Mouse (Mus musculus): ENCODE measurements around the gene Zbtb17. TPM values are rescaled to one million over a fixed set of nuclear protein-coding genes. Genes with fewer than 3 reads are reported as not detected.

Gene Zbtb17
- polyA plus RNA-seq, 1 experiment, result 47.0 TPM

DNA sequence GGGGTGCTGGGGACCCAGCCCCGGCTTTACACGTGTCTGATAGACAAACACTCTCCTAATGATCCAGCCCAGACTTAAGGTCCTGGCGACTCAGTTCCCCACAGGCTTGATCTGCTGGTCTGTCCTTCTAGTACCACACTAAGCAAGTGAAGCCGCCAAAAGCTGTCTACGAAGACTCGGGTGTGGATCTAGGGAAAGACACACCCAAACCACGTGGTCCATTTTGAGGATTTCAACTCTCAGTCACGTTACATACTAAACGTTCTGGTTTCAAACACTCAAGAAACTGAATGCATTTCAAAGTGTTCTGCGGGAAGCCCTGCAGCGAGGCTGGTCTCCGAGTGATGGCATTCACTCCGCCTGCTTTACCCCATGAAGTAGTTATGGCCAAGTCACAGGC lies 66.0 kb downstream of the Zbtb17 start:
- Histone ChIP-seq H3K27ac (ENCODE audit: insufficient read depth, low read depth, low read length) (no peak overlapping the region), H3K36me3 (ENCODE audit: control insufficient read depth, insufficient read depth, low read length) (0 out of 2 replicates have a peak, but pooled peaks cover 2% of the 10 kb centered on the region), H3K4me1 (ENCODE audit: control insufficient read depth, insufficient read depth, insufficient read length, low read length) (peaks cover 25% of the 10 kb centered on the region), H3K27me3 (ENCODE audit: control insufficient read depth, insufficient read depth, low read length) (no peaks in the 10 kb centered on the region), H3K4me3 (ENCODE audit: low read depth, low read length) (no peak overlapping the region)
- 52% methylated on average over 13 of the region's 13 CpGs for WGBS
- TF ChIP-seq CTCF (IDR thresholded peaks at IDR 0.05; ENCODE audit: extremely low read depth, insufficient read length, insufficient replicate concordance, low read depth, low read length) (no peak), POLR2A (IDR thresholded peaks at IDR 0.05; ENCODE audit: low read depth, low read length) (no peak)

DNA sequence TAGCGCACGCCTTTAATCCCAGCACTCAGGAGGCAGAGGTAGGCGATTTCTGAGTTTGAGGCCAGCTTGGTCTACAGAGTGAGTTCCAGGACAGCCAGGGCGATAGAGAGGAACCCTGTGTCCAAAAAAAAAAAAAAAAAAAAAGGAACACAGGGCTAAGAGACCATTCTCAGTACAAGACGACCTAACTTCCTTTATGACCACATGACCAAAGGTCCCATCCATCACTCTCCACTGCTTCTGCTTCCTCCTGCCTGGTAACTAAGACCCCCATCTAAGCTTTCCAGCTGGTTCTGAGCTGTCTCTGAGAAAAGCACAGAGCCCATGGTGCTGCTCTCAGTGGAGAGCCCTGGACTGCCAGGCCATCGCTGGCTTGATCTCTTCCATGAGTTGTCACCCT lies 67.7 kb downstream of the Zbtb17 start:
- H3K27ac ChIP-seq (ENCODE audit: insufficient read depth, low read depth, low read length), result no peak overlapping the region
- 74% methylated on average over 6 of the region's 6 CpGs for WGBS
- TF ChIP-seq POLR2A (IDR thresholded peaks at IDR 0.05; ENCODE audit: low read depth, low read length), result no peak
- no peak for TF ChIP-seq CTCF (IDR thresholded peaks at IDR 0.05; ENCODE audit: extremely low read depth, insufficient read length, insufficient replicate concordance, low read depth, low read length)
- no peak overlapping the region for H3K4me3 ChIP-seq (ENCODE audit: low read depth, low read length)
- peaks cover 16% of the 10 kb centered on the region for H3K4me1 ChIP-seq (ENCODE audit: control insufficient read depth, insufficient read depth, insufficient read length, low read length)
- peaks cover 12% of the 10 kb centered on the region for H3K36me3 ChIP-seq (ENCODE audit: control insufficient read depth, insufficient read depth, low read length)
- H3K27me3 ChIP-seq (ENCODE audit: control insufficient read depth, insufficient read depth, low read length), result no peaks in the 10 kb centered on the region

DNA sequence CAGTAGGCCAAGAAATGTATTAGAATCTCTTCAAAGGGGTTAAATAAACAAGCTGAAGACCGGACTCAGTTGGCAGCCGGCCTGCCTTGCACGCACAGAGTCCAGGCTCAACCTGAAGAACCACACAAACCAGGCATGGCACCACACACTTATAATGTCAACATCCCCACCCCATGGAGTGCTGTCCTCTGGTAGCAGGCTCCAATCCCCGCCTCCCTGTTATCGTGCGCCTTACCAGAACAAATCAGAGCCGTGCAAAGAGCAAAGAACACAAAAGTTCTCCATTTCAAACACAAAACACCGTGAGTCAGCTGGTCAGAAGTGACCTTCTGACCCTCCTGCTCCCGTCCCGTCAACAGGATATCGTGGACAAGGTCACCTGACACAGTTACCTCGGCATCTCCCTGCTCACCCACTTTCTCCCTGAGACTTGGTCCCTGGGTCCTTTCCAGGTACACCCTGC lies 69.8 kb downstream of the Zbtb17 start:
- Histone ChIP-seq H3K4me1 (ENCODE audit: control insufficient read depth, insufficient read depth, insufficient read length, low read length) (peaks cover 16% of the 10 kb centered on the region), H3K27me3 (ENCODE audit: control insufficient read depth, insufficient read depth, low read length) (no peaks in the 10 kb centered on the region), H3K36me3 (ENCODE audit: control insufficient read depth, insufficient read depth, low read length) (peaks cover 13% of the 10 kb centered on the region), H3K4me3 (ENCODE audit: low read depth, low read length) (peak overlapping the region; percentile 21; the same call in 1 of the 2 replicates), H3K27ac (ENCODE audit: insufficient read depth, low read depth, low read length) (peak overlapping the region; percentile 66)
- no peak for TF ChIP-seq POLR2A (IDR thresholded peaks at IDR 0.05; ENCODE audit: low read depth, low read length)
- no peak for TF ChIP-seq CTCF (IDR thresholded peaks at IDR 0.05; ENCODE audit: extremely low read depth, insufficient read length, insufficient replicate concordance, low read depth, low read length)
- WGBS, result 9% methylated on average over 12 of the region's 12 CpGs

Other genes starting within 250 kb of the Zbtb17 start
- 0.51 and 0.81 TPM in 2 replicates for gene Rsg1, start 230.7 kb upstream of the Zbtb17 start, polyA plus RNA-seq (2012; rRNA removed)
- 29.3 and 48.8 TPM in 2 replicates for gene Arhgef19, start 205.2 kb upstream of the Zbtb17 start, polyA plus RNA-seq (2012; rRNA removed)
- 28.3 and 86.3 TPM in 2 replicates for gene Epha2, start 143.4 kb upstream of the Zbtb17 start, polyA plus RNA-seq (2012; rRNA removed)
- gene Fam131c, start 76.4 kb upstream of the Zbtb17 start, polyA plus RNA-seq (2012; rRNA removed), result 0.77 and 1.8 TPM in 2 replicates
- gene Clcnka, start 45.9 kb upstream of the Zbtb17 start, polyA plus RNA-seq (2012; rRNA removed), result 0.04 TPM in 1 of 2 replicates, not detected in the other
- gene Clcnkb, start 28.6 kb upstream of the Zbtb17 start, polyA plus RNA-seq (2012; rRNA removed), result not detected in 2 replicates
- 4.7 and 5.8 TPM in 2 replicates for gene Hspb7, start 23.9 kb upstream of the Zbtb17 start, polyA plus RNA-seq (2012; rRNA removed)
- gene Srarp, start 8.5 kb upstream of the Zbtb17 start, polyA plus RNA-seq (2012; rRNA removed), result not detected in 2 replicates
- 30.8 and 56.0 TPM in 2 replicates for gene Spen, start 93.9 kb downstream of the Zbtb17 start, polyA plus RNA-seq (2012; rRNA removed)
- 55.3 and 108 TPM in 2 replicates for gene Fblim1, start 161.4 kb downstream of the Zbtb17 start, polyA plus RNA-seq (2012; rRNA removed)
- gene Tmem82, start 174.0 kb downstream of the Zbtb17 start, polyA plus RNA-seq (2012; rRNA removed), result 46.5 and 61.9 TPM in 2 replicates
- 11.2 and 25.3 TPM in 2 replicates for gene Slc25a34, start 179.2 kb downstream of the Zbtb17 start, polyA plus RNA-seq (2012; rRNA removed)
- gene Plekhm2, start 220.2 kb downstream of the Zbtb17 start, polyA plus RNA-seq (2012; rRNA removed), result 9.7 and 17.0 TPM in 2 replicates
- 9.8 and 16.5 TPM in 2 replicates for gene Rsc1a1, start 240.9 kb downstream of the Zbtb17 start, polyA plus RNA-seq (2012; rRNA removed)

Measured in small intestine, adult 2 months (tissue).